Mouse (Mus musculus) urinary bladder, postnatal 36 days (tissue): ENCODE measurements around the gene Klhl5.

Source experiments
- DNase-seq, 2 experiments: peaks; one replicate each; pipeline ENCODE4 v3.0.0; 2022; ENCODE audit warnings: low spot score in 2 of 2, mixed read lengths in 1 of 2

Gene Klhl5

GRCm38 (mm10) chr5:65191601-65192000, 84.3 kb downstream of the Klhl5 start:
- DNase-seq = no peak

DNA sequence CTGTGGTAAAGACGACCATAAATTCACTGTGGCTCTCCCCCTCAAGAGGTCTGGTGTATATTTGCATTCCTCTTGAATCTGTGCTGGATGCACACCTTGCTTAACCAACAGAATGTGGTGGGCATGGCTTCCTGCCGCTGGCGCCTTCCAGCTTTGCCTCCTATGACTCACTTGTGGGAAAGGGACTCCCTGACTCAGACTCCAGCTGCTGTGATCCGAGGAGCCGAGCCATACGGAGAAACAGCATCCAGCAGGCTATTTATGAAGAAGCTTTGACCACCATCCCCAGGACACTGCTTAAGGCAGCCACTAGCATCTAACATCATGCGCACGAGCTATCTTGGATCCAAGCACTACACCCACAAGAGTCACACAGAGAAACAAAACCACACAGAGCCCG, 87.1 kb downstream of the Klhl5 start:
- no peak for DNase-seq

GRCm38 (mm10) chr5:65199346-65200128, 92.2 kb downstream of the Klhl5 start, which contains the start of gene Wdr19:
Gene Wdr19 (plus strand): TSS chr5:65199696.
- DNase-seq = peak; percentile 94 to 99

- DNase-seq = no peak
These were observed 97.4 kb downstream of the Klhl5 start for GRCm38 (mm10) chr5:65204726-65205125.

DNA sequence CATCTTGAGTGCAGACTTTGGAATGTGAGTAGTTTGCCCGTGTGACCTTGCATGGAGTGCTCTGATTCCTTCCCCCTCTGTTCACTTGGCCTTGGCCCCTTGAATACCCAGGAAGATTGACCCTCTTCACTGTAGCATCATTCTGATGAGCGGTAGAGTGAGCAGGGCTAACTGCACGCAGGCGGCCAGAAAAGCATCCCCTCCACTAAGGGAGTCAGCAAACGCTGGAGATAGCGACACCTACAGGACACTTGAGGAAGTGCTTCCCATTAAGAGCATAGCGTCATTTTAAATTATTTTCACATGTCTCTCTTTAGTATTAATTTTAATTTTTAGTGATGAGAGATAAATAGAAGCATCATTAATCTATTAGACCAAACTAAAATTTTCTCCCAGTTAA, 106.0 kb downstream of the Klhl5 start:
- DNase-seq = no peak
